Mouse (Mus musculus) gastrocnemius, adult 8-10 months (tissue): ENCODE measurements around the gene Rpgr. TPM values are rescaled to one million over a fixed set of nuclear protein-coding genes. Genes with fewer than 3 reads are reported as not detected.
A peak's percentile ranks its signal among the peaks of the same experiment; 100 is the strongest.

Experiments
- DNase-seq, 2 experiments: peaks; one replicate each; pipeline ENCODE4 v3.0.0; 2022; ENCODE audit warnings: low spot score in 2 of 2
- total RNA-seq, 4 experiments: library from RNA; stranded (reverse); gene quantifications; 2 replicates each; pipeline ENCODE4 v1.2.4; 2022

Rpgr gene
- total RNA-seq: 1 to 10 TPM in 3 of 4 experiments, under 1 TPM in 1; 0.88 to 1.5 (median 1.2) TPM

GRCm38 (mm10) chrX:10216410-10216949 is at the start of gene Rpgr:
Rpgr (minus strand) TSS chrX:10216920.
- DNase-seq: peak; percentile 88

GRCm38 (mm10) chrX:10258260-10258659 is 41.5 kb upstream of the Rpgr start:
- no peak for DNase-seq

GRCm38 (mm10) chrX:10257774-10258173 is 41.1 kb upstream of the Rpgr start:
- DNase-seq: no peak

- DNase-seq: no peak
Observed at GRCm38 (mm10) chrX:10251852-10252504, 35.3 kb upstream of the Rpgr start, which contains the start of gene Otc. Otc (plus strand) TSS chrX:10252305.

DNA sequence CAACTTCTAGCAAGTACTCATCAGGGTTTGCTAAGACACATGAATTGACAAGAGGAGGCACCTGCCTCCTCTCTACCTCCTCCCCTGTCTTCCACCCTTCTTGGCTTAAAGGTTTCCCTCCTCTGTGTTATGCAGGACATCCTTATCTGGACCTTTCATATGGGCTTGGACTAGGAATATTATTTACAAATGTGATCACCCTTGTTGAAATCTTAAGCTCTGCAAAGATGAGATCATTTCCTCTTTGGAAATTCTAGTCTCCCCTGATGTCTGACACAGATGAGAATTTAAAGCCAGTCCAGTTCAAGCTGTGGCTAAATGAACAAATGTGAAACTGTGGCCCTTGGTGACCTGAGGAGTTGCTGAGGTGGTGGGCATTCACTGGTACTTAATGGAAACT is 34.6 kb upstream of the Rpgr start:
- DNase-seq: no peak

DNA sequence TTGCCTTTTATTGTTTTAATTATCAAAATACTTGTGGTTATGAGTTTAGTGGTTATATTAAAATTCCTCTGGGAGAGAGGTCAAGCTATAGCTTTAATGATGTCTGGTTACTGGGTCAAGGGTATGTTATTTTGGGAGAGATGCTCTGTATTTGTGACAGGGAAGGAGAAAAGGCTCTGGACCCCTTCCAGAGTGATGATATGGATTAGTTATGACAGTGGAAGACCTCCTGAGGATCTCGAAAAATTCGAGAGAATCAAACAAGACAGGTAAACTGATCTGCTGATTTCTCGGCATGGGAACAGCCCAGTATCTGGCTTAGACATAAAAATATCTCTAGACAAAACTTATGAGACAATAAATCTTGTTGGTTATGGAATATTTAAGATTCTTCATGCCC is 27.2 kb upstream of the Rpgr start:
- no peak for DNase-seq

- no peak for DNase-seq
Observed at GRCm38 (mm10) chrX:10239515-10239914, 22.8 kb upstream of the Rpgr start.

GRCm38 (mm10) chrX:10234617-10235016 is 17.9 kb upstream of the Rpgr start:
- DNase-seq: no peak

GRCm38 (mm10) chrX:10233051-10233450 is 16.3 kb upstream of the Rpgr start:
- no peak for DNase-seq

GRCm38 (mm10) chrX:10219281-10219680 is 2.6 kb upstream of the Rpgr start:
- no peak for DNase-seq

DNA sequence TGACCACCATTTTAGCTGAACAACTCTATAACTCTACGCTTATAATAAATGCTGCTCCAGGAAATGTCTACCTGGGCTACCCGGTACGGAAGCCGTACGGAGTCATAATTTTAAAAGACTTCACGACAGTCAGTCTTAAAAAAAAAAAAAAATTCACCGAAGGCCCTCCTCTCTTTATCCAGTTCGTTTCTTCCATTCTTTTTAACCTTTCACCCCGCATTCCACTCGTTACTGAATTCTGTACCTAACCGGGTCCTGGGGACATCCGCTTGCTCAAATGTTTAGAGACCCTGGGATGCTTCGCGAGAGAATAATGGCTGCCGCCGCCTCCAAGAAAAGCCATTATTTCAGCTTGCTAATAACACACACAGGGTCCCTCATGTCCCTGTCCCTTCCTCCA is 748 bp downstream of the Rpgr start:
- DNase-seq: no peak

- no peak for DNase-seq
Observed at GRCm38 (mm10) chrX:10205937-10206336, 10.8 kb downstream of the Rpgr start.

GRCm38 (mm10) chrX:10201289-10201688 is 15.4 kb downstream of the Rpgr start:
- DNase-seq: no peak

- DNase-seq: no peak
Observed at GRCm38 (mm10) chrX:10152390-10152789, 64.3 kb downstream of the Rpgr start.

GRCm38 (mm10) chrX:10117065-10117719 is 99.5 kb downstream of the Rpgr start, which contains the start of gene Srpx:
Srpx (minus strand) TSS chrX:10117709.
- no peak for DNase-seq

DNA sequence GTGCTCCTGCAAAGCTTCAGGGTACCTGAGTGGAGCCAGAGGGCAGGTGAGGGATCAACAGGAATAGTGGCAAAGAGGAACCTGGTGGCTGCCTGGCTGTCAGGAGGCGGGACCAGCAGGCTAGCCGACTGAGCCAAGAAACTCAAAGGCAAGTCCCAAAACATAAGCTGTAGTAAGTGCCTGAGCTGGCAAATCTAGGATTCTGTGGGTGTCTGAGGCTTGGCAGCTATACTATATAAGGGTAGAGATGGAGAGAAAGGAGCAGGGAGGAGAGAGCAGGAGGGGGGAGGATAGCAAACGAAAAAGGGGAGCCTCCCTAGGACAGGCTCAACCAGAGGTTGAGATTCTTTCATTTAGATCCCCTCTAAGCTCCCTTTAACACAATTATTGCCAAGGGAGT is 100.9 kb downstream of the Rpgr start:
- DNase-seq: no peak

DNA sequence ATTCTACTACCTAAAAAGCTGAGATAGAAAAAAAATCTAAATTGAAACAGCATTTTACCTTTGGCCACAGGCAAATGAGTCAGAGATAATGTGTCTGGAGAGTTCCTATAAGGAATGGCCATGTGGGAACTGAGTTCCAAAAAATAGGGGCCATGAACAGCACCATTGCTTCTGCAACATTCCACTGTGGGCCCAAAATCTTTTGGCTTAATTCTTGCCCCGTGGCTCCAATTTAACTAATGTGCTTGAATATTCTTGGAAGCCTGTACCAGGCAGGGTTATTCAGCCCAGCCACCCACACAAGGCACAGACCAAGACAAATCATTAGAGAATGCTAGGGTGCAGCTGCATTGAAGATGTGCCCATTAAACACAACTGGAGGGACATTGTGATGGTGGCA is 106.0 kb downstream of the Rpgr start:
- no peak for DNase-seq

GRCm38 (mm10) chrX:10108558-10108957 is 108.2 kb downstream of the Rpgr start:
- no peak for DNase-seq

GRCm38 (mm10) chrX:10105475-10105874 is 111.2 kb downstream of the Rpgr start:
- DNase-seq: no peak

DNA sequence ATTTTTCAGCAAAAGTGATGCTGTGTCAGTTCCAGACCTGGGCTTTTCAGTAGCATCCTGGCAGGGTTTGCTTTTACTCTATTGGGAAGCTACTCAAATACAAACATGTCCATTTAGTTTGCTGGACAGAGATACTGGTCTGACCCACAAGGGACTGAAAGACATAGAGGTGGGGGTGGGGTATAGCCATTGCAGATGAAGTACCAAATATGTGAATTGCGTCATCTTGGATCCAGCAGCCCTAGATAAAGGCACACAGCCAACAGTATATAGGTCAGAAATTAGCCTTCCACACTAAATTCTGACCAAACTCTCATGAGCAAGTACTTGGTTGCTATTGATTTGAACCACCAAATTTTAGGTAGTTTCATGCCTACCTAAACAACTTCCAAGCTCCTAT is 114.0 kb downstream of the Rpgr start:
- DNase-seq: no peak

GRCm38 (mm10) chrX:10095797-10096196 is 120.9 kb downstream of the Rpgr start:
- DNase-seq: no peak

DNA sequence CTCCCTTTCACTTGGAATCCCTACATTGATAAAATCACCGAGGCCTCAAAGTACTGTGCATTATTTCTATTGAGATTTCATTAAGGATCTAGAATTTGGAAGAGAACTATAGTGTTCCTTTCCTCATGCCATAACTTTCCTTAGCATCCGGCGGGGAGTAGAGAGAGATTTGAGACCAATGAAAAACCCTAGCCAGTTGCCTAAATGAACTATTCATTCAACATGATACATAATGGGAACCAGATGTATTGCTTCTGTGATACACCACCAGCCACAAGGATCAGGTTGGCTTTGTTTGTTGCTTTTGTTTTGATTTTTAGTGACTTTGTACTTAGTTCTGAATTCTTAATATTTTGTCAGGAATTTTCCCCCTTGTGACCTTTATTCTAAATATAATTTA is 136.3 kb downstream of the Rpgr start:
- DNase-seq: no peak

- no peak for DNase-seq
Observed at GRCm38 (mm10) chrX:10079981-10080380, 136.7 kb downstream of the Rpgr start.
